Mouse (Mus musculus): ENCODE data around the gene Smarca5.

The Smarca5 gene

GRCm38 (mm10) chr8:80663476-80663875 lies 75.8 kb downstream of the Smarca5 start:
- no peak for DNase-seq

GRCm38 (mm10) chr8:80661055-80661454 lies 78.2 kb downstream of the Smarca5 start:
- no peak for DNase-seq

GRCm38 (mm10) chr8:80657639-80658038 lies 81.7 kb downstream of the Smarca5 start:
- no peak for DNase-seq

Data from kidney, adult 8-10 months (tissue).